Mouse (Mus musculus): Measurements from ENCODE around the gene Dgkz. TPM values are rescaled to one million over a fixed set of nuclear protein-coding genes. Genes with fewer than 3 reads are reported as not detected.

Dgkz gene
- polyA plus RNA-seq, 1 experiment from 2014 or later: 18.5 TPM

- Histone ChIP-seq H3K9me3 (replicated peaks) (no peaks in the 10 kb centered on the region), H3K4me2 (no peak overlapping the region), H3K27me3 (no peaks in the 10 kb centered on the region), H3K27ac (no peak overlapping the region), H3K36me3 (ENCODE audit: poor library complexity, severe bottlenecking) (peaks cover 23% of the 10 kb centered on the region; the same call in 1 of the 2 replicates), H3K4me3 (no peak overlapping the region), H3K9ac (no peak overlapping the region), H3K4me1 (peaks cover 48% of the 10 kb centered on the region)
- ATAC-seq: peak; percentile 77
- WGBS: 48% methylated on average over 13 of the region's 13 CpGs
Measured at GRCm38 (mm10) chr2:91944170-91944950, 31.3 kb downstream of the Dgkz start.

GRCm38 (mm10) chr2:91942356-91942755 lies 33.3 kb downstream of the Dgkz start:
- WGBS: 75% methylated on average over 6 of the region's 6 CpGs
- no peak overlapping the region for H3K9ac ChIP-seq

GRCm38 (mm10) chr2:91939303-91939935 lies 36.2 kb downstream of the Dgkz start:
- H3K9me3 ChIP-seq (replicated peaks): no peaks in the 10 kb centered on the region
- H3K4me1 ChIP-seq: peaks cover 4% of the 10 kb centered on the region
- no peak overlapping the region for H3K4me3 ChIP-seq
- WGBS: 82% methylated on average over 15 of the region's 15 CpGs
- H3K36me3 ChIP-seq (ENCODE audit: poor library complexity, severe bottlenecking): peaks cover 71% of the 10 kb centered on the region
- H3K27me3 ChIP-seq: no peaks in the 10 kb centered on the region
- no peak for ATAC-seq
- H3K4me2 ChIP-seq: no peak overlapping the region
- H3K9ac ChIP-seq: no peak overlapping the region
- H3K27ac ChIP-seq: no peak overlapping the region

More at GRCm38 (mm10) chr2:91942356-91942755, 33.3 kb downstream of the Dgkz start:
- Histone ChIP-seq H3K36me3 (ENCODE audit: poor library complexity, severe bottlenecking) (peaks cover 43% of the 10 kb centered on the region), H3K27me3 (no peaks in the 10 kb centered on the region), H3K27ac (no peak overlapping the region), H3K4me3 (no peak overlapping the region), H3K4me1 (peaks cover 28% of the 10 kb centered on the region), H3K9me3 (replicated peaks) (no peaks in the 10 kb centered on the region), H3K4me2 (no peak overlapping the region)
- ATAC-seq: no peak

GRCm38 (mm10) chr2:91936154-91936553 lies 39.5 kb downstream of the Dgkz start:
- H3K36me3 ChIP-seq (ENCODE audit: poor library complexity, severe bottlenecking): peaks cover 70% of the 10 kb centered on the region
- H3K9me3 ChIP-seq (replicated peaks): no peaks in the 10 kb centered on the region
- H3K9ac ChIP-seq: no peak overlapping the region
- H3K27ac ChIP-seq: no peak overlapping the region; the same call in 1 of the 2 replicates
- H3K4me2 ChIP-seq: no peak overlapping the region
- H3K4me1 ChIP-seq: peaks cover 29% of the 10 kb centered on the region
- H3K4me3 ChIP-seq: no peak overlapping the region
- ATAC-seq: no peak
- WGBS: 93% methylated on average over 7 of the region's 7 CpGs
- H3K27me3 ChIP-seq: no peaks in the 10 kb centered on the region

- WGBS: 91% methylated on average over 9 of the region's 9 CpGs
- Histone ChIP-seq H3K9me3 (replicated peaks) (no peaks in the 10 kb centered on the region), H3K4me2 (no peak overlapping the region), H3K36me3 (ENCODE audit: poor library complexity, severe bottlenecking) (peaks cover 62% of the 10 kb centered on the region), H3K4me3 (no peak overlapping the region), H3K27ac (no peak overlapping the region), H3K4me1 (peaks cover 41% of the 10 kb centered on the region), H3K27me3 (no peaks in the 10 kb centered on the region), H3K9ac (no peak overlapping the region)
- ATAC-seq: no peak
Measured at GRCm38 (mm10) chr2:91934826-91935525, 40.7 kb downstream of the Dgkz start.

- Histone ChIP-seq H3K4me1 (peaks cover 48% of the 10 kb centered on the region), H3K27ac (0 out of 2 replicates have a peak overlapping the region, but pooled peaks have one; percentile 22), H3K4me3 (no peak overlapping the region), H3K9me3 (replicated peaks) (no peaks in the 10 kb centered on the region), H3K4me2 (no peak overlapping the region), H3K27me3 (no peaks in the 10 kb centered on the region), H3K36me3 (ENCODE audit: poor library complexity, severe bottlenecking) (peaks cover 54% of the 10 kb centered on the region), H3K9ac (no peak overlapping the region)
- no peak for ATAC-seq
- WGBS: 69% methylated on average over 8 of the region's 8 CpGs
Measured at GRCm38 (mm10) chr2:91934016-91934415, 41.6 kb downstream of the Dgkz start.

GRCm38 (mm10) chr2:91933471-91933870 lies 42.2 kb downstream of the Dgkz start:
- Histone ChIP-seq H3K4me1 (peaks cover 48% of the 10 kb centered on the region), H3K4me3 (no peak overlapping the region), H3K9ac (no peak overlapping the region), H3K36me3 (ENCODE audit: poor library complexity, severe bottlenecking) (peaks cover 54% of the 10 kb centered on the region), H3K27ac (peak overlapping the region; percentile 22; the same call in 1 of the 2 replicates), H3K4me2 (no peak overlapping the region), H3K27me3 (no peaks in the 10 kb centered on the region), H3K9me3 (replicated peaks) (no peaks in the 10 kb centered on the region)
- WGBS: 29% methylated on average over 9 of the region's 9 CpGs
- ATAC-seq: no peak

- Histone ChIP-seq H3K36me3 (ENCODE audit: poor library complexity, severe bottlenecking) (peaks cover 49% of the 10 kb centered on the region), H3K4me3 (no peak overlapping the region; the same call in 1 of the 2 replicates), H3K27me3 (no peaks in the 10 kb centered on the region), H3K27ac (peak overlapping the region; percentile 31; the same call in 1 of the 2 replicates), H3K4me1 (peaks cover 48% of the 10 kb centered on the region), H3K4me2 (peak overlapping the region; percentile 87), H3K9me3 (replicated peaks) (no peaks in the 10 kb centered on the region), H3K9ac (no peak overlapping the region)
- WGBS: 17% methylated on average over 6 of the region's 6 CpGs
- ATAC-seq: no peak
Measured at GRCm38 (mm10) chr2:91932737-91933350, 42.8 kb downstream of the Dgkz start.

- no peak; the same call in 1 of the 2 replicates for ATAC-seq
- H3K4me3 ChIP-seq: peak within 1 kb of the TSS; percentile 75
- WGBS: 3% methylated on average over 16 of the region's 16 CpGs
- peaks cover 42% of the 10 kb centered on the region for H3K36me3 ChIP-seq (ENCODE audit: poor library complexity, severe bottlenecking)
- peaks cover 48% of the 10 kb centered on the region for H3K4me1 ChIP-seq
- H3K27me3 ChIP-seq: 0 out of 2 replicates have a peak, but pooled peaks cover under 1% of the 10 kb centered on the region
- peak within 1 kb of the TSS; percentile 90 for H3K27ac ChIP-seq
- H3K9ac ChIP-seq: peak within 1 kb of the TSS; percentile 94
- H3K9me3 ChIP-seq (replicated peaks): no peaks in the 10 kb centered on the region
- H3K4me2 ChIP-seq: peak within 1 kb of the TSS; percentile 87
Measured at GRCm38 (mm10) chr2:91932160-91932711, 43.4 kb downstream of the Dgkz start, which contains the start of gene Mdk. Gene Mdk (minus strand): TSS chr2:91932297.

GRCm38 (mm10) chr2:91931328-91932159 lies 44.1 kb downstream of the Dgkz start:
- Histone ChIP-seq H3K36me3 (ENCODE audit: poor library complexity, severe bottlenecking) (peaks cover 36% of the 10 kb centered on the region), H3K4me1 (peaks cover 48% of the 10 kb centered on the region), H3K4me2 (peak overlapping the region; percentile 87), H3K27me3 (0 out of 2 replicates have a peak, but pooled peaks cover 3% of the 10 kb centered on the region), H3K9ac (peak overlapping the region; percentile 94), H3K27ac (peak overlapping the region; percentile 90), H3K9me3 (replicated peaks) (no peaks in the 10 kb centered on the region), H3K4me3 (peak overlapping the region; percentile 75)
- WGBS: 2% methylated on average over 43 of the region's 50 CpGs
- ATAC-seq: peak; percentile 80
